Mouse (Mus musculus) MEL (cell line): ENCODE measurements around the gene Pfkfb4. TPM values are rescaled to one million over a fixed set of nuclear protein-coding genes. Genes with fewer than 3 reads are reported as not detected.

ENCODE experiments used
- DNase-seq: peaks from one replicate; pipeline ENCODE4 v3.0.0; 2011; ENCODE audit warnings: low read depth, low spot score
- H3K27ac ChIP-seq: 2 replicates; pipeline ENCODE4 v1.5.1; 2012; ENCODE audit warnings: low read depth, mild to moderate bottlenecking, control low read depth, low read length, moderate library complexity; ENCODE audit not compliant: control insufficient read depth
- H3K27me3 ChIP-seq, 2 experiments: fragments of 150-350 bp in 1 of 2; sonication (generic) in 1 of 2; 2 replicates each; pipeline ENCODE4 v1.6.1; 2012; ENCODE audit warnings: low read length in 2 of 2, mild to moderate bottlenecking in 2 of 2, improper control_type of control experiment in 1 of 2, moderate library complexity in 1 of 2; ENCODE audit not compliant: insufficient read depth in 2 of 2, control insufficient read depth in 1 of 2
- H3K36me3 ChIP-seq, 2 experiments: 2 replicates each; pipeline ENCODE4 v1.6.1; 2012 to 2014; ENCODE audit warnings: low read length in 2 of 2, improper control_type of control experiment in 1 of 2, inconsistent platforms in 1 of 2, mild to moderate bottlenecking in 1 of 2; ENCODE audit not compliant: insufficient read depth in 2 of 2, control insufficient read depth in 1 of 2
- H3K4me1 ChIP-seq, 2 experiments: fragments of 150-350 bp in 1 of 2; sonication (generic) in 1 of 2; 2 replicates each; pipeline ENCODE4 v1.6.1; 2012; ENCODE audit warnings: low read length in 2 of 2, improper control_type of control experiment in 1 of 2, mild to moderate bottlenecking in 1 of 2; ENCODE audit not compliant: insufficient read depth in 2 of 2, control insufficient read depth in 1 of 2
- H3K4me3 ChIP-seq, 2 experiments: fragments of 150-350 bp in 1 of 2; sonication (generic) in 1 of 2; 2 replicates each; pipeline ENCODE4 v1.5.1; 2012; ENCODE audit warnings: low read depth in 2 of 2, low read length in 2 of 2, mild to moderate bottlenecking in 2 of 2, moderate library complexity in 2 of 2, control low read depth in 1 of 2, improper control_type of control experiment in 1 of 2; ENCODE audit not compliant: control insufficient read depth in 1 of 2, insufficient read depth in 1 of 2
- H3K79me2 ChIP-seq: 2 replicates; pipeline ENCODE4 v1.6.1; 2012; ENCODE audit warnings: mild to moderate bottlenecking, low read length, moderate library complexity; ENCODE audit not compliant: control insufficient read depth, poor library complexity, insufficient read depth
- H3K9ac ChIP-seq: 2 replicates; pipeline ENCODE4 v1.6.1; 2012; ENCODE audit warnings: low read depth, mild to moderate bottlenecking, control low read depth, low read length, moderate library complexity; ENCODE audit not compliant: control insufficient read depth, poor library complexity, severe bottlenecking
- H3K9me3 ChIP-seq: fragments of 150-350 bp; sonication (generic); replicated peaks from 2 replicates; pipeline ENCODE4 v1.6.1; 2012; ENCODE audit warnings: mild to moderate bottlenecking, low read length, improper control_type of control experiment, moderate library complexity; ENCODE audit not compliant: insufficient read depth
- BHLHE40 ChIP-seq: IDR thresholded peaks from 2 replicates; pipeline ENCODE4 v1.6.1; 2012; ENCODE audit warnings: low read depth, mild to moderate bottlenecking, inconsistent platforms, low read length, improper control_type of control experiment, borderline replicate concordance
- CHD2 ChIP-seq: IDR thresholded peaks from 2 replicates; pipeline ENCODE4 v1.6.1; 2011; ENCODE audit warnings: low read length, improper control_type of control experiment
- CTCF ChIP-seq, 3 experiments: IDR thresholded peaks in 2 of 3; conservative IDR thresholded peaks in 1 of 3; 2 replicates each; pipeline ENCODE4 v1.5.1; 2011 to 2012; ENCODE audit warnings: low read length in 3 of 3, low read depth in 2 of 3, mild to moderate bottlenecking in 2 of 3, improper control_type of control experiment in 1 of 3, inconsistent platforms in 1 of 3, mixed read lengths in 1 of 3, moderate library complexity in 1 of 3; ENCODE audit not compliant: control insufficient read depth in 1 of 3, insufficient read depth in 1 of 3, poor library complexity in 1 of 3, severe bottlenecking in 1 of 3
- EP300 ChIP-seq, 2 experiments: IDR thresholded peaks; 2 replicates each; pipeline ENCODE4 v1.6.1; 2011; ENCODE audit warnings: improper control_type of control experiment in 2 of 2, low read length in 2 of 2, low read depth in 1 of 2, mild to moderate bottlenecking in 1 of 2
- ETS1 ChIP-seq: IDR thresholded peaks from 2 replicates; pipeline ENCODE4 v1.6.1; 2012; ENCODE audit warnings: low read depth, mild to moderate bottlenecking, inconsistent platforms, low read length, improper control_type of control experiment, moderate library complexity
- GABPA ChIP-seq: IDR thresholded peaks from 2 replicates; pipeline ENCODE4 v1.6.1; 2012; ENCODE audit warnings: low read depth, mild to moderate bottlenecking, inconsistent platforms, low read length, improper control_type of control experiment, moderate library complexity
- GATA1 ChIP-seq: IDR thresholded peaks from 2 replicates; pipeline ENCODE4 v1.6.1; 2011; ENCODE audit warnings: low read depth, low read length, improper control_type of control experiment
- JUND ChIP-seq: IDR thresholded peaks from 2 replicates; pipeline ENCODE4 v1.6.1; 2011; ENCODE audit warnings: low read depth, mild to moderate bottlenecking, improper control_type of control experiment, low read length
- KAT2A ChIP-seq: conservative IDR thresholded peaks from 2 replicates; pipeline ENCODE4 v1.6.1; 2012; ENCODE audit warnings: low read depth, low read length, improper control_type of control experiment, inconsistent platforms
- MAFK ChIP-seq: IDR thresholded peaks from 2 replicates; pipeline ENCODE4 v1.6.1; 2011; ENCODE audit warnings: low read depth, mild to moderate bottlenecking, low read length, improper control_type of control experiment, borderline replicate concordance
- MEF2A ChIP-seq: IDR thresholded peaks from 2 replicates; pipeline ENCODE4 v1.6.1; 2014; ENCODE audit warnings: low read depth, mild to moderate bottlenecking, inconsistent platforms, low read length, improper control_type of control experiment; ENCODE audit not compliant: poor library complexity, insufficient replicate concordance, severe bottlenecking; ENCODE audit errors: extremely low read depth
- MYB ChIP-seq: IDR thresholded peaks from 2 replicates; pipeline ENCODE4 v1.6.1; 2011; ENCODE audit warnings: mild to moderate bottlenecking, low read depth, low read length, improper control_type of control experiment
- NELFE ChIP-seq: IDR thresholded peaks from 2 replicates; pipeline ENCODE4 v1.6.1; 2011; ENCODE audit warnings: low read depth, low read length, improper control_type of control experiment
- NRF1 ChIP-seq: IDR thresholded peaks from 2 replicates; pipeline ENCODE4 v1.6.1; 2014; ENCODE audit warnings: low read depth, mild to moderate bottlenecking, inconsistent platforms, low read length, improper control_type of control experiment, moderate library complexity; ENCODE audit not compliant: poor library complexity, insufficient read depth, severe bottlenecking
- POLR2A ChIP-seq, 2 experiments: IDR thresholded peaks; 2 replicates each; pipeline ENCODE4 v1.6.1; 2011 to 2012; ENCODE audit warnings: low read length in 2 of 2, mild to moderate bottlenecking in 2 of 2, control low read depth in 1 of 2, improper control_type of control experiment in 1 of 2, low read depth in 1 of 2, moderate library complexity in 1 of 2; ENCODE audit not compliant: control insufficient read depth in 1 of 2, insufficient read depth in 1 of 2, poor library complexity in 1 of 2
- POLR2AphosphoS2 ChIP-seq: IDR thresholded peaks from 2 replicates; pipeline ENCODE4 v1.6.1; 2011; ENCODE audit warnings: low read length, improper control_type of control experiment
- POLR2AphosphoS5 ChIP-seq: IDR thresholded peaks from 2 replicates; pipeline ENCODE4 v1.6.1; 2012; ENCODE audit warnings: low read depth, borderline replicate concordance, mild to moderate bottlenecking, inconsistent platforms, low read length, moderate library complexity, mixed read lengths
- RAD21 ChIP-seq: IDR thresholded peaks from 2 replicates; pipeline ENCODE4 v1.6.1; 2011; ENCODE audit warnings: mild to moderate bottlenecking, low read depth, low read length, improper control_type of control experiment
- RCOR1 ChIP-seq: IDR thresholded peaks from 2 replicates; pipeline ENCODE4 v1.6.1; 2012; ENCODE audit warnings: low read depth, mild to moderate bottlenecking, inconsistent platforms, low read length, improper control_type of control experiment
- SIN3A ChIP-seq: IDR thresholded peaks from 2 replicates; pipeline ENCODE4 v1.6.1; 2012; ENCODE audit warnings: low read length, improper control_type of control experiment, inconsistent platforms
- TAL1 ChIP-seq: IDR thresholded peaks from 2 replicates; pipeline ENCODE4 v1.6.1; 2012; ENCODE audit warnings: mild to moderate bottlenecking, inconsistent platforms, low read length, moderate library complexity, mixed read lengths
- USF1 ChIP-seq: IDR thresholded peaks from 2 replicates; pipeline ENCODE4 v1.6.1; 2014; ENCODE audit warnings: low read depth, mild to moderate bottlenecking, inconsistent platforms, low read length, improper control_type of control experiment, moderate library complexity
- USF2 ChIP-seq, 2 experiments: IDR thresholded peaks; 2 replicates each; pipeline ENCODE4 v1.6.1; 2011 to 2012; ENCODE audit warnings: improper control_type of control experiment in 2 of 2, low read length in 2 of 2, borderline replicate concordance in 1 of 2, inconsistent platforms in 1 of 2, low read depth in 1 of 2, mild to moderate bottlenecking in 1 of 2; ENCODE audit not compliant: insufficient read depth in 1 of 2
- ZC3H11A ChIP-seq: IDR thresholded peaks from 2 replicates; pipeline ENCODE4 v1.6.1; 2012; ENCODE audit warnings: low read depth, mild to moderate bottlenecking, inconsistent platforms, low read length, improper control_type of control experiment
- ZKSCAN1 ChIP-seq: IDR thresholded peaks from 2 replicates; pipeline ENCODE4 v1.6.1; 2012; ENCODE audit warnings: low read depth, mild to moderate bottlenecking, inconsistent platforms, low read length, improper control_type of control experiment, moderate library complexity
- ZNF384 ChIP-seq: IDR thresholded peaks from 2 replicates; pipeline ENCODE4 v1.6.1; 2012; ENCODE audit warnings: low read depth, mild to moderate bottlenecking, inconsistent platforms, low read length, improper control_type of control experiment
- polyA plus RNA-seq, 2 experiments: library from polyadenylated mRNA; stranded (reverse) in 1 of 2; unstranded in 1 of 2; fragments of >175 nt in 1 of 2; fragments of >200 nt in 1 of 2; gene quantifications; 2 replicates each; pipeline versions ENCODE4 v1.2.1 to v1.2.4; 2012; ENCODE audit warnings: low replicate concordance in 2 of 2, low read depth in 1 of 2; ENCODE audit not compliant: insufficient read length in 2 of 2, insufficient read depth in 1 of 2, missing spikeins in 1 of 2
- total RNA-seq: library from RNA; depleted of rRNA; stranded (reverse); fragments of 300-350 nt; gene quantifications from 2 replicates; pipeline ENCODE4 v1.2.3, GENCODE M21; 2012

Gene Pfkfb4
- total and polyA plus RNA-seq, 3 experiments, result 3.2 to 6.4 TPM; not detected in 1

GRCm38 (mm10) chr9:109060184-109060897 lies 68.8 kb downstream of the Pfkfb4 start:
- H3K4me1 ChIP-seq, result peaks cover 3 to 27% of the 10 kb centered on the region in 2 experiments
- H3K27me3 ChIP-seq, result no peaks in the 10 kb centered on the region
- TF ChIP-seq USF2 (IDR thresholded peaks at IDR 0.05; ENCODE audit: borderline replicate concordance in 1 of 2, insufficient read depth in 1 of 2, low read depth in 1 of 2, low read length in 2 of 2) (no peak), NRF1 (no peak), CTCF (IDR thresholded peaks at IDR 0.05 in 2 of 3, conservative IDR thresholded peaks at IDR 0.05 in 1 of 3; ENCODE audit: control insufficient read depth in 1 of 3, insufficient read depth in 1 of 3, low read depth in 2 of 3, low read length in 3 of 3, poor library complexity in 1 of 3, severe bottlenecking in 1 of 3) (no peak), EP300 (IDR thresholded peaks at IDR 0.05; ENCODE audit: low read depth in 1 of 2, low read length in 2 of 2) (no peak), RCOR1 (no peak), BHLHE40 (no peak), JUND (no peak), MEF2A (no peak), USF1 (no peak), GATA1 (no peak), RAD21 (no peak), MAFK (no peak), KAT2A (no peak), SIN3A (no peak), NELFE (no peak), POLR2A (IDR thresholded peaks at IDR 0.05; ENCODE audit: control insufficient read depth in 1 of 2, insufficient read depth in 1 of 2, low read depth in 1 of 2, low read length in 2 of 2, poor library complexity in 1 of 2) (no peak), ZKSCAN1 (no peak)
- TF ChIP-seq, all 39 proteins: peak for 0
- Histone ChIP-seq H3K79me2 (peaks cover 2% of the 10 kb centered on the region), H3K9me3 (no peaks in the 10 kb centered on the region), H3K4me3 (no peak overlapping the region), H3K27ac (no peak overlapping the region), H3K36me3 (peaks cover 0 to 22% of the 10 kb centered on the region in 2 experiments; a peak in 2 of 4 replicates), H3K9ac (no peak overlapping the region)
- no peak for DNase-seq

- TF ChIP-seq MEF2A, result no peak
- TF ChIP-seq TAL1, result no peak
- TF ChIP-seq POLR2AphosphoS5, result no peak
- no peak for TF ChIP-seq GATA1
- TF ChIP-seq ETS1, result no peak
- TF ChIP-seq CHD2, result no peak
- TF ChIP-seq JUND, result no peak
- no peak for TF ChIP-seq ZNF384
- no peak for TF ChIP-seq MYB
- TF ChIP-seq GABPA, result no peak
- TF ChIP-seq POLR2AphosphoS2, result no peak
- TF ChIP-seq SIN3A, result no peak
- TF ChIP-seq ZC3H11A, result no peak
- Histone ChIP-seq H3K27ac (no peak overlapping the region), H3K4me3 (no peak overlapping the region), H3K79me2 (peaks cover 2% of the 10 kb centered on the region), H3K27me3 (no peaks in the 10 kb centered on the region), H3K36me3 (peaks cover 0 to 18% of the 10 kb centered on the region in 2 experiments; a peak in 3 of 4 replicates), H3K4me1 (peaks cover 3 to 22% of the 10 kb centered on the region in 2 experiments), H3K9ac (no peak overlapping the region), H3K9me3 (no peaks in the 10 kb centered on the region)
- DNase-seq, result no peak
Observed at GRCm38 (mm10) chr9:109060898-109061295, 69.3 kb downstream of the Pfkfb4 start.
